Mouse (Mus musculus) limb, embryonic 10.5 days (tissue): Measurements from ENCODE around the gene Ptx4. TPM values are rescaled to one million over a fixed set of nuclear protein-coding genes. Genes with fewer than 3 reads are reported as not detected.

Experiments used
- DNase-seq: peaks from one replicate; pipeline ENCODE4 v3.0.0-alpha.2; 2017; ENCODE audit warnings: low spot score
- H3K27ac ChIP-seq: fragments of 300-500 bp; sonication (generic); 2 replicates; pipeline ENCODE4 v1.5.1; 2016; ENCODE audit warnings: mild to moderate bottlenecking
- H3K27me3 ChIP-seq: fragments of 300-500 bp; sonication (generic); 2 replicates; pipeline ENCODE4 v1.6.1; 2016; ENCODE audit warnings: low read depth, mild to moderate bottlenecking; ENCODE audit not compliant: poor library complexity, severe bottlenecking
- H3K36me3 ChIP-seq: fragments of 300-500 bp; sonication (generic); 2 replicates; pipeline ENCODE4 v1.6.1; 2016; ENCODE audit warnings: mild to moderate bottlenecking, moderate library complexity
- H3K4me1 ChIP-seq: fragments of 300-500 bp; sonication (generic); 2 replicates; pipeline ENCODE4 v1.6.1; 2016
- H3K4me3 ChIP-seq: fragments of 300-500 bp; sonication (generic); 2 replicates; pipeline ENCODE4 v1.5.1; 2016; ENCODE audit warnings: mild to moderate bottlenecking, moderate library complexity
- H3K9me3 ChIP-seq: fragments of 300-500 bp; sonication (generic); replicated peaks from 2 replicates; pipeline ENCODE4 v1.6.1; 2016; ENCODE audit warnings: mild to moderate bottlenecking
- WGBS: fragments of 180-500 bp; shearing (Covaris S2); methylation state at CpG from one replicate; pipeline ENCODE4 v1.1.7; 2016; 5-methylcytosine and 5-hydroxymethylcytosine counted together
- polyA plus RNA-seq: library from polyadenylated mRNA; unstranded; fragments of >200 nt; fragmentation: Nextera tagmentation; extraction: Ambion mirVana; gene quantifications from 2 replicates; pipeline ENCODE4 v1.2.1, GENCODE M21; 2016

Gene Ptx4
- polyA plus RNA-seq, 1 experiment from 2014 or later = 0.23 TPM

DNA sequence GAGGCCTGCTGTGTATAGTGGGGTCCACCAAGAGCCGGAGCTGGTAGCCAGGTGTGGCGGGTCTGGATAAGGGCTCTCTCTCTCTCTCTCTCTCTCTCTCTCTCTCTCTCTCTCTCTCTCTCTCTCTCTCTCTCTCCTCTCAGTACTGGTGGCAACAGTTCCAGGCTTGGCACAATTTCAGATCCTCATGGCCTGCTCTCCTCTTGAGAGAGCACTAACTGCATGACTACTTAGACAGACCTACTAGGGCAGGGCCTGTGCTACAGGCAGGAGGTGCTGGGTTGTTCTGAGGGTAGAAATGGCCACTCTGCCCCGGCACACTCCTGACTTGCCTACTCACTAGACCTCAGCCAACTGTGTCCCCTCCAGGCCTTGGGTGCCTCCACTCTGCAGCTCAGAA, 52.0 kb downstream of the Ptx4 start:
- Histone ChIP-seq H3K9me3 (no peaks in the 10 kb centered on the region), H3K36me3 (no peaks in the 10 kb centered on the region), H3K27ac (no peak overlapping the region), H3K4me3 (no peak overlapping the region), H3K4me1 (0 out of 2 replicates have a peak, but pooled peaks cover 2% of the 10 kb centered on the region), H3K27me3 (no peaks in the 10 kb centered on the region)
- DNase-seq = no peak
- WGBS = 76% methylated on average over 3 of the region's 3 CpGs

Other genes with a start within 250 kb of the Ptx4 start
- gene Nubp2, start 234.4 kb upstream of the Ptx4 start, polyA plus RNA-seq = 72.7 and 79.7 TPM in 2 replicates
- gene Spsb3, start 234.1 kb upstream of the Ptx4 start, polyA plus RNA-seq = 48.0 and 50.8 TPM in 2 replicates
- 22.1 and 30.6 TPM in 2 replicates for gene Eme2, start 225.7 kb upstream of the Ptx4 start, polyA plus RNA-seq
- gene Mrps34, start 225.6 kb upstream of the Ptx4 start, polyA plus RNA-seq = 104 and 105 TPM in 2 replicates
- gene Nme3, start 224.3 kb upstream of the Ptx4 start, polyA plus RNA-seq = 43.6 and 47.0 TPM in 2 replicates
- 32.1 and 39.3 TPM in 2 replicates for gene Mapk8ip3, start 183.8 kb upstream of the Ptx4 start, polyA plus RNA-seq
- gene Jpt2, start 160.1 kb upstream of the Ptx4 start, polyA plus RNA-seq = 369 and 370 TPM in 2 replicates
- gene Cramp1l, start 105.0 kb upstream of the Ptx4 start, polyA plus RNA-seq = 10.4 and 10.8 TPM in 2 replicates
- gene Ift140, start 104.7 kb upstream of the Ptx4 start, polyA plus RNA-seq = 24.2 and 30.0 TPM in 2 replicates
- 11.3 and 15.3 TPM in 2 replicates for gene Tmem204, start 37.2 kb upstream of the Ptx4 start, polyA plus RNA-seq
- 60.6 and 60.7 TPM in 2 replicates for gene Telo2, start 4.8 kb upstream of the Ptx4 start, polyA plus RNA-seq
- 21.3 and 26.5 TPM in 2 replicates for gene Clcn7, start 12.6 kb downstream of the Ptx4 start, polyA plus RNA-seq
- gene Ccdc154, start 41.7 kb downstream of the Ptx4 start, polyA plus RNA-seq = not detected in 2 replicates
- not detected in 2 replicates for gene Gm38655, start 54.7 kb downstream of the Ptx4 start, polyA plus RNA-seq
- gene BC003965, start 63.8 kb downstream of the Ptx4 start, polyA plus RNA-seq = 36.0 and 38.5 TPM in 2 replicates
- gene Unkl, start 67.6 kb downstream of the Ptx4 start, polyA plus RNA-seq = 9.1 and 10.0 TPM in 2 replicates
- 34.6 and 35.0 TPM in 2 replicates for gene Gnptg, start 119.4 kb downstream of the Ptx4 start, polyA plus RNA-seq
- 74.6 and 76.6 TPM in 2 replicates for gene Tsr3, start 119.4 kb downstream of the Ptx4 start, polyA plus RNA-seq
- gene Baiap3, start 135.6 kb downstream of the Ptx4 start, polyA plus RNA-seq = 0.49 and 0.93 TPM in 2 replicates
- gene Ube2i, start 153.9 kb downstream of the Ptx4 start, polyA plus RNA-seq = 974 and 998 TPM in 2 replicates
- gene Prss34, start 177.6 kb downstream of the Ptx4 start, polyA plus RNA-seq = not detected in 2 replicates
- gene Prss28, start 187.9 kb downstream of the Ptx4 start, polyA plus RNA-seq = not detected in 2 replicates
- not detected in 2 replicates for gene Prss29, start 197.9 kb downstream of the Ptx4 start, polyA plus RNA-seq
- not detected in 2 replicates for gene Tpsab1, start 224.8 kb downstream of the Ptx4 start, polyA plus RNA-seq
- not detected in 2 replicates for gene Tpsb2, start 245.5 kb downstream of the Ptx4 start, polyA plus RNA-seq
- gene Tpsg1, start 248.5 kb downstream of the Ptx4 start, polyA plus RNA-seq = not detected in 2 replicates